Mouse (Mus musculus) telencephalon, adult 2 months (tissue): Measurements from ENCODE around the gene Tmco1.
A peak's percentile ranks its signal among the peaks of the same experiment; 100 is the strongest.

Source experiments
- DNase-seq: peaks from one replicate; pipeline ENCODE4 v3.0.0-alpha.2; 2011; ENCODE audit warnings: low read depth, low spot score

Tmco1 gene

GRCm38 (mm10) chr1:167308261-167309054, at the start of gene Tmco1:
Gene Tmco1 (plus strand): TSS chr1:167308378.
- DNase-seq, result peak; percentile 91

- peak; percentile 94 for DNase-seq
These were observed 48.5 kb upstream of the Tmco1 start for GRCm38 (mm10) chr1:167259702-167260101.

GRCm38 (mm10) chr1:167261750-167262149, 46.4 kb upstream of the Tmco1 start:
- no peak for DNase-seq

- DNase-seq, result no peak
These were observed 45.6 kb upstream of the Tmco1 start for GRCm38 (mm10) chr1:167262489-167263041.

GRCm38 (mm10) chr1:167265366-167265765, 42.8 kb upstream of the Tmco1 start:
- no peak for DNase-seq

GRCm38 (mm10) chr1:167266720-167267119, 41.5 kb upstream of the Tmco1 start:
- DNase-seq, result no peak

GRCm38 (mm10) chr1:167268360-167269063, 39.7 kb upstream of the Tmco1 start:
- DNase-seq, result no peak

GRCm38 (mm10) chr1:167269350-167269811, 38.8 kb upstream of the Tmco1 start:
- DNase-seq, result no peak

- DNase-seq, result peak; percentile 64
These were observed 38.3 kb upstream of the Tmco1 start for GRCm38 (mm10) chr1:167269856-167270270.

GRCm38 (mm10) chr1:167270342-167271111, 37.7 kb upstream of the Tmco1 start:
- no peak for DNase-seq

GRCm38 (mm10) chr1:167271304-167271703, 36.9 kb upstream of the Tmco1 start:
- no peak for DNase-seq

- DNase-seq, result no peak
These were observed 36.3 kb upstream of the Tmco1 start for GRCm38 (mm10) chr1:167271841-167272240.

GRCm38 (mm10) chr1:167273380-167274163, 34.6 kb upstream of the Tmco1 start:
- DNase-seq, result no peak

- no peak for DNase-seq
These were observed 33.4 kb upstream of the Tmco1 start for GRCm38 (mm10) chr1:167274646-167275390.

GRCm38 (mm10) chr1:167278395-167278794, 29.8 kb upstream of the Tmco1 start:
- DNase-seq, result no peak

- no peak for DNase-seq
These were observed 28.9 kb upstream of the Tmco1 start for GRCm38 (mm10) chr1:167279160-167279715.

- no peak for DNase-seq
These were observed 28.1 kb upstream of the Tmco1 start for GRCm38 (mm10) chr1:167280061-167280460.

GRCm38 (mm10) chr1:167282112-167282511, 26.1 kb upstream of the Tmco1 start:
- DNase-seq, result no peak

GRCm38 (mm10) chr1:167282768-167283167, 25.4 kb upstream of the Tmco1 start:
- DNase-seq, result no peak
